Mouse (Mus musculus): ENCODE results near the gene Dst. TPM values are rescaled to one million over a fixed set of nuclear protein-coding genes. Genes with fewer than 3 reads are reported as not detected.
A peak's percentile ranks its signal among the peaks of the same experiment; 100 is the strongest.

The Dst gene
- polyA plus RNA-seq, 1 experiment: 49.7 TPM

DNA sequence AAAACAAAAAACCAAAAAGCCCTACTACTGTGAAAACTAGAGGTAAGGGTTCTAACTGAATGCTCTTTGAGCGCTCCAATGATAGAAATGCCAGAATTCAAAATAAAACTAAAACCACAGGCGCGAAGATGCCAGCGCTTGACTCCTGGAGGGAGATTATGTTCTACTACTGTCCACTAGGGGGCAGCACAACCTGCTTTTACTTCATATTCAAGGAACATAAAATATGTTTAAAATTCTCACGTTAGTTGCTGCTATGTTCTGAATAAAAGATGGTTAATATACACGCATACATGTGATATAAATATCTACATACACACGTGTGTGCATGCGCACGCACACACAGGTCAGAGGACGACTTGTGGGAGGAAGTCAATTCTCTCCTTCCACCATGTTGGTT is 15.2 kb upstream of the Dst start:
- no peak for TF ChIP-seq MAX (IDR thresholded peaks at IDR 0.05; ENCODE audit: low read depth)
- no peak for TF ChIP-seq TCF12 (IDR thresholded peaks at IDR 0.05; ENCODE audit: insufficient read depth, poor library complexity, severe bottlenecking)
- TF ChIP-seq MYOG (IDR thresholded peaks at IDR 0.05; ENCODE audit: control insufficient read depth in 1 of 3, insufficient read depth in 1 of 3, insufficient read length in 2 of 3, low read depth in 2 of 3): no peak
- TF ChIP-seq TCF3 (IDR thresholded peaks at IDR 0.05; ENCODE audit: insufficient read length, low read depth): no peak
- TF ChIP-seq USF1 (IDR thresholded peaks at IDR 0.05; ENCODE audit: low read depth): no peak
- no peak for TF ChIP-seq MYOD1 (IDR thresholded peaks at IDR 0.05; ENCODE audit: control insufficient read depth in 1 of 3, insufficient read length in 2 of 3, low read depth in 2 of 3)
- no peak for TF ChIP-seq POLR2A (IDR thresholded peaks at IDR 0.05; ENCODE audit: insufficient read length, low read depth)
- no peak for TF ChIP-seq SRF (IDR thresholded peaks at IDR 0.05; ENCODE audit: control insufficient read depth, insufficient read length, low read depth)
- no peak for TF ChIP-seq E2F4 (IDR thresholded peaks at IDR 0.05; ENCODE audit: insufficient read depth)
- Histone ChIP-seq H3K79me2 (ENCODE audit: control insufficient read depth, insufficient read depth) (no peaks in the 10 kb centered on the region), H3K36me3 (ENCODE audit: control insufficient read depth, insufficient read depth) (no peaks in the 10 kb centered on the region), H3K4me2 (ENCODE audit: low read depth) (peak overlapping the region; percentile 26), H3ac (ENCODE audit: control insufficient read depth, insufficient read length) (no peak overlapping the region), H3K4me3 (no peak overlapping the region), H3K27me3 (ENCODE audit: control insufficient read depth, insufficient read depth, insufficient read length) (no peaks in the 10 kb centered on the region)

DNA sequence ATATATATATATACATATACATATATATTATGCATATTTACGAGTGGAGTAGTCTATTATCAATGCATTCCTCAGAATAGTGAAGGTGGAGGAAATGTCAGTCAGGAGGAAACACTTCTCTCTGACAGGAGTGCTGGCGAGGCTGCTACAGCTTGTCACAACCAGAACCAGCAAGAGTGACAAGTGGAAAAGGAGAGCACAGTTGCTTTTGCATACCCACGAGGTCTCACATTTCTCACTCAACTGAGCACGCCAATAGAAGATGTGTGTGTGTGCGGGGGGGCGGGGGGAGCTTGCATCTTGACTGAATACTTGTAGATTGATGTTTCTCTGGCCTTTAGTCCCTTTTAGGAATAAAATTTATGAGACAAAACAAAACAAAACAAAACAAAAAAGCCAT is 11.9 kb upstream of the Dst start:
- H3K36me3 ChIP-seq (ENCODE audit: control insufficient read depth, insufficient read depth): no peaks in the 10 kb centered on the region
- H3K4me3 ChIP-seq: no peak overlapping the region
- H3K27me3 ChIP-seq (ENCODE audit: control insufficient read depth, insufficient read depth, insufficient read length): no peaks in the 10 kb centered on the region
- no peak overlapping the region for H3ac ChIP-seq (ENCODE audit: control insufficient read depth, insufficient read length)
- H3K79me2 ChIP-seq (ENCODE audit: control insufficient read depth, insufficient read depth): no peaks in the 10 kb centered on the region
- H3K4me2 ChIP-seq (ENCODE audit: low read depth): no peak overlapping the region
- TF ChIP-seq MYOD1 (IDR thresholded peaks at IDR 0.05; ENCODE audit: control insufficient read depth in 1 of 3, insufficient read length in 2 of 3, low read depth in 2 of 3) (peak in 1 of 3 experiments; percentile 15), POLR2AphosphoS2 (IDR thresholded peaks at IDR 0.05; ENCODE audit: insufficient read length, low read depth) (no peak)

DNA sequence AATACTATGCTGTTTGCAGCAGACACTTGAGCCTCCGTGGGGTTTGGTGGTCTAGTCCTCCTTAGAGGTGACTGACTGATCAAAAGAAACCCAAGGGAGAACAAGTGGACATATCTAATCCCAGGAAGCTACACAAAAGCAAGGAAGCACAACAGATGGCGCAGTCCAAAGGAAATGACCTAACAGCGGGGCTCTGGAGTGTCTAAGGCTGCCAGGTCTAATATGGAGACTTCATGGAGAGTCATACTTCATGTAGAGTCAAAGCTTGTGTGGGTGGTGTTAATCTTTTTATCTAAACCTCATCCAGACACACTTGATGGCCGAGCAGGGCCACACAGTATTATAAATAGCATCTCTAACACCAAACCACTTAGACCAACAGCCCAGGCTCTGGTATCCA is 11.4 kb upstream of the Dst start:
- Histone ChIP-seq H3K4me2 (ENCODE audit: low read depth) (no peak overlapping the region), H3K4me3 (no peak overlapping the region), H3K79me2 (ENCODE audit: control insufficient read depth, insufficient read depth) (no peaks in the 10 kb centered on the region), H3K36me3 (ENCODE audit: control insufficient read depth, insufficient read depth) (no peaks in the 10 kb centered on the region), H3K27me3 (ENCODE audit: control insufficient read depth, insufficient read depth, insufficient read length) (no peaks in the 10 kb centered on the region), H3ac (ENCODE audit: control insufficient read depth, insufficient read length) (no peak overlapping the region)
- TF ChIP-seq SRF (IDR thresholded peaks at IDR 0.05; ENCODE audit: control insufficient read depth, insufficient read length, low read depth): no peak
- TF ChIP-seq USF1 (IDR thresholded peaks at IDR 0.05; ENCODE audit: low read depth): no peak
- no peak for TF ChIP-seq TCF3 (IDR thresholded peaks at IDR 0.05; ENCODE audit: insufficient read length, low read depth)
- TF ChIP-seq POLR2A (IDR thresholded peaks at IDR 0.05; ENCODE audit: insufficient read length, low read depth): no peak
- TF ChIP-seq TCF12 (IDR thresholded peaks at IDR 0.05; ENCODE audit: insufficient read depth, poor library complexity, severe bottlenecking): no peak
- TF ChIP-seq MAX (IDR thresholded peaks at IDR 0.05; ENCODE audit: low read depth): no peak
- TF ChIP-seq CEBPB (IDR thresholded peaks at IDR 0.05; ENCODE audit: insufficient read depth, poor library complexity, severe bottlenecking): no peak

DNA sequence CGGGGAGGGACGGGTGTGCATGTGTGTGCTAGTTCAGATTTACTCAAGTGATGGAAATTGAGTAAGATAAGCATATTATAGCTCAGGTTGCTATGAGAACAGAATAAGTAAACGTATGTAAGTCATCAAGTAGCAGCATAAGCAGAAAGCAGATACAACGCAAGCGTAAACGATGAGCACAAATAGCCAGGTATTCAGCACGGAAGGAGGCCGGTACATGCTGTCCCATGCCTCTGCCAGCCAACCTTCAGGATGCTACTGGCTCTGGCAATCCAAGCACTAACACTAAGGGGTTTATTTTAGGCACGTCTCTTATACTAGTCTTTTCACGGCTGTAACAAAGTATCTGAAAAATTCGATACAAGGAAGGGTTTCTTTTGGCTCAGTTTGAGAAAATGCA is 10.6 kb upstream of the Dst start:
- Histone ChIP-seq H3K36me3 (ENCODE audit: control insufficient read depth, insufficient read depth) (no peaks in the 10 kb centered on the region), H3K4me2 (ENCODE audit: low read depth) (no peak overlapping the region), H3K4me3 (no peak overlapping the region), H3ac (ENCODE audit: control insufficient read depth, insufficient read length) (no peak overlapping the region), H3K79me2 (ENCODE audit: control insufficient read depth, insufficient read depth) (no peaks in the 10 kb centered on the region), H3K27me3 (ENCODE audit: control insufficient read depth, insufficient read depth, insufficient read length) (no peaks in the 10 kb centered on the region)
- no peak for TF ChIP-seq MAX (IDR thresholded peaks at IDR 0.05; ENCODE audit: low read depth)
- no peak for TF ChIP-seq E2F4 (IDR thresholded peaks at IDR 0.05; ENCODE audit: insufficient read depth)
- no peak for TF ChIP-seq USF1 (IDR thresholded peaks at IDR 0.05; ENCODE audit: low read depth)
- no peak for TF ChIP-seq CEBPB (IDR thresholded peaks at IDR 0.05; ENCODE audit: insufficient read depth, poor library complexity, severe bottlenecking)

DNA sequence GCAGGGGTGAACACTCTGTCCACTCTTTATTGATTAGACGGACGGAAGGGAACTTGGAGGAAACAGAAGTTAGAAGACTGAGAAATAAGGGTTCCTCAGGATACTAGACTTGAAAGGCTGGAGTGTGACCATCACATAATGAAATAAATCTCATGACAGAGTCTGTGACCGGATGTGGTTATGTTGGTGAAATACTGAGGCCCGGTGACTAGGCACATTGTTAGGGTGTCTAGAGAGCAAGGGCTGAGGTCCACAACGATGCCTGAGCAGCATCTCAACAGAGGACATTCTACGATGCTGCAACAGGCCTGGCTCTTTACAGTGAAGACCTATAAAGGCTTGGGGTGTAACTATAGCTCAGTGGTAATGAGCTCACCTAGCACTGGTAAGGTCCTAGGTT is 9.7 kb upstream of the Dst start:
- no peak overlapping the region for H3K4me2 ChIP-seq (ENCODE audit: low read depth)
- H3K79me2 ChIP-seq (ENCODE audit: control insufficient read depth, insufficient read depth): no peaks in the 10 kb centered on the region
- H3K27me3 ChIP-seq (ENCODE audit: control insufficient read depth, insufficient read depth, insufficient read length): no peaks in the 10 kb centered on the region
- no peak for TF ChIP-seq MYOG (IDR thresholded peaks at IDR 0.05; ENCODE audit: control insufficient read depth in 1 of 3, insufficient read depth in 1 of 3, insufficient read length in 2 of 3, low read depth in 2 of 3)
- no peak for TF ChIP-seq REST (IDR thresholded peaks at IDR 0.05; ENCODE audit: insufficient read depth, insufficient read length)
- TF ChIP-seq TCF3 (IDR thresholded peaks at IDR 0.05; ENCODE audit: insufficient read length, low read depth): no peak
- no peak for TF ChIP-seq MYOD1 (IDR thresholded peaks at IDR 0.05; ENCODE audit: control insufficient read depth in 1 of 3, insufficient read length in 2 of 3, low read depth in 2 of 3)
- TF ChIP-seq SRF (IDR thresholded peaks at IDR 0.05; ENCODE audit: control insufficient read depth, insufficient read length, low read depth): no peak
- no peak for TF ChIP-seq USF1 (IDR thresholded peaks at IDR 0.05; ENCODE audit: low read depth)
- no peak for TF ChIP-seq CEBPB (IDR thresholded peaks at IDR 0.05; ENCODE audit: insufficient read depth, poor library complexity, severe bottlenecking)
- TF ChIP-seq MAX (IDR thresholded peaks at IDR 0.05; ENCODE audit: low read depth): no peak
- TF ChIP-seq TCF12 (IDR thresholded peaks at IDR 0.05; ENCODE audit: insufficient read depth, poor library complexity, severe bottlenecking): no peak
- no peak for TF ChIP-seq POLR2A (IDR thresholded peaks at IDR 0.05; ENCODE audit: insufficient read length, low read depth)
- no peak for TF ChIP-seq POLR2AphosphoS2 (IDR thresholded peaks at IDR 0.05; ENCODE audit: insufficient read length, low read depth)
- no peak for TF ChIP-seq E2F4 (IDR thresholded peaks at IDR 0.05; ENCODE audit: insufficient read depth)
- no peak overlapping the region for H3K4me3 ChIP-seq
- H3ac ChIP-seq (ENCODE audit: control insufficient read depth, insufficient read length): no peak overlapping the region
- H3K36me3 ChIP-seq (ENCODE audit: control insufficient read depth, insufficient read depth): no peaks in the 10 kb centered on the region

All from myocyte (in vitro differentiated cells).